Mouse (Mus musculus) mouse trophoblast stem cell (cell line): ENCODE data around the gene Actn4.
"Not testable (repeated sequence)": the region's sequence is repeated elsewhere in the genome, so short reads cannot be mapped to it uniquely, and the experiment has no call there.

Experiments used
- in situ Hi-C, 2 experiments: fragments of 300-500 bp; cut with MseI, MboI; formaldehyde crosslinking; loops; 2 replicates in 1 of 2; 3 replicates in 1 of 2; pipeline ENCODE4 v1.15.1; 2025

The Actn4 gene

GRCm38 (mm10) chr7:28969672-28970394, 7.7 kb upstream of the Actn4 start:
- in situ Hi-C loops: no loop called here

DNA sequence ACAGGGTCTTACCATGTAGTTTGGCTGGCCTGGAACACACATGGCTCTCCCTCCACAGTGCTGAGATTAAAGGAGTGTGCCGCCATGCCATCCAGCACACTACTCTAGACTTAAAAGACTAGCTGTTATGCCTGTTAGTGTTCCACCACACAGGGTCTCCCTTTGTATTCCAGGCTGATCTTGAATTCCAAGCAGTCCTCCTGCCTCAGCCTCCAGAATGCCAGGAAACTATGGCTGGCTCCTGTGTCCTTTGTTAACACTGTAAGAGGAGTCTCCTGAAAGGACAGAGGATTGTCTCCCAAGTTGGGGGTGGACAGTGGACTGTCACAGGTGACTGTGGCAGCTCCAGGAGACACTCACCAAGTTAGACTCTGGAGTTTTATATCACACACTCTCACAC, 7.1 kb upstream of the Actn4 start:
- in situ Hi-C loops: no loop called here

DNA sequence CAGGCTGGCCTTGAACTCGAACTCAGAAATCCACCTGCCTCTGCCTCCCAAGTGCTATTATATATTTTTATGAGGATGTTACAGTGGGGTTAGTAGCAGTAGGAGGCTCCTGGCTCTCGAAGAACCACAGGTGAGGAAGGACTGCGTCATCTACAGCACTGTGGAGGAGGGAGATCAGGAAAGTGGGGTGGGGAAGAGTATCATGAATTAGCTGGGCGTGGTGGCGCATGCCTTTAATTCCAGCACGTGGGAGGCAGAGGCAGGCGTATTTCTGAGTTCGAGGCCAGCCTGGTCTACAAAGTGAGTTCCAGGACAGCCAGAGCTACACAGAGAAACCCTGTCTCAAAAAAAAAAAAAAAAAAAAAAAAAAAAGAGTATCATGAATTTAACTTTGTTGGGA, 6.0 kb upstream of the Actn4 start:
- in situ Hi-C loops: not testable (repeated sequence)

DNA sequence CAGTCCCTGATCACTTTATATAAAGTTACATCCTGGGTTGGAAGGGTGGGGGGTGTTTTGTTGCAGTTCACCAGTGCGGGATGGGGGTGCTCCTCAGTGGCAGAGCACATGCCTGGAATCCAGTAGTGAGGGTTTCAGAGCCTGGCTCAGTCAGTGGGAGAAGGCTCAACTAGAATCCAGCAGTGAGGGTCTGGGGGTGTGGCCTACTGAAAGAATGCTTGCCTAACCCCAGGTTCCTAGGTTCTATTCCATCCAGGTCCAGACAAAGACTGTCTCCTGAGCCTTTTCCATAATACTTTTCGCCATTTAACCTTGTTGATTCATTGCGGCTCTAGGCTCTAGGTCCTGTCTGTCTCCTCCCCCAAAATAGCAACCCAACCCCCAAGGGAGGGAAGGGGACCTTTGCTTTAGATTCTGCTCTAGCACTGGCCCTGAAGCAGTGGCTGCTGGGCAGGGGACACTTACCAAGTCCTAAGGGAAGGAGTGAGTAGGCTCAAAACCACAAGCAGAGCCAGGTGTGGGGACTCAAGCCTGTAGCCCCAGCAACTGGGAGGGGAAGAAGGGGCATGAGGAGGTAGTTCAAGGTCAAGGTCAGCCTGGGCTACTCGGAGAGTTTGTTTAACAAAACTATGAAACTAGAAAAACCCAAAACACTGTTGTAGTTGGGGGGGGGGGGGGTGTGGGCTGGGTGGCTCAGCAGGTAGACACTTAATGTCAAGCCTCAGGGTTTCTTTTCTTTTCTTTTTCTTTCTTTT, 4.8 kb upstream of the Actn4 start:
- in situ Hi-C loops: no loop called here

DNA sequence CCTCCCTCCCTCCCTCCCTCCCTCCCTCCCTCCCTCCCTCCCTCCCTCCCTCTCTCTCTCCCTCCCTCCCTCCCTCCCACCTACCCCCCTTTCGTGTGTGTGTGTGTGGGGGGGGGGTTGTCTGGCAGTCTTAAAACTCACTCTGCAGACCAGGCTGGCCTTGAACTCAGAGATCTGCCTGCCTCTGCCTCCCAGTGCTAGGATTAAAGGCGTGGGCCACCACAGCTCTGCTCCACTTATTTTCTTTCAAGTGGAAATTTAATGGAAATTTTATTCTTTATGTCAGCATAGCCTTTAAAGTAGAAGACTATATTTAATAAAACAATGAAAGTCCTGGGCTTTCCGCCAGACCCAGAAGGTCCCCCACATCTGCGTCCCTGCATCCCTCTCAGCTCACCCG, 4.0 kb upstream of the Actn4 start:
- in situ Hi-C loops: no loop called here

- in situ Hi-C loops: no loop called here
Measured at GRCm38 (mm10) chr7:28965346-28965840, 3.3 kb upstream of the Actn4 start.

DNA sequence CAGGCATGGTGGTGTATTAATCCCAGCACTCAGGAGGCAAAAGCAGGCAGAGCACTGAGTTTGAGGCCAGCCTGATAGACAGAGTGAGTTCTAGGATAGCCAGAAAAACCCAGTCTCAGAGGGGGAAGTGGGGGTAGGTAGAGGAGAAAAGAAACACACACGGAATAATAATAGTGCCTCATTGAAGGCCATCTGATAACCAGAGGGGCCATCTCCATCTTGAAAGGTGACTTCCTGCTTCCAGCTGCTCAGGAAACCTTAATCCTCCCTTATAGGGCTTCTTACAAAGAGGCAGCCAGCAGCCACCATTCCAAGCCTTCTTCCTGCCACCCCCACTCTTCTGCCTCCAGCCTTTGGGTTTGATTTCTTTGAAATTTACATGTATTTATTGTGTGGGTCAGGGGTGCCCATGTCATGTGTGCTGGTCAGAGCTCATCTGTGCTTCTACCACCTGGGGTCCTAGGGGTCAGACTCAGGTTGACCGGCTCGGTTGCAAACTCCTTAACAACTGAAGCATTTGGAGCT, 1.3 kb upstream of the Actn4 start:
- in situ Hi-C loops: no loop called here

GRCm38 (mm10) chr7:28961584-28961926, 585 bp downstream of the Actn4 start:
- in situ Hi-C loops: no loop called here

DNA sequence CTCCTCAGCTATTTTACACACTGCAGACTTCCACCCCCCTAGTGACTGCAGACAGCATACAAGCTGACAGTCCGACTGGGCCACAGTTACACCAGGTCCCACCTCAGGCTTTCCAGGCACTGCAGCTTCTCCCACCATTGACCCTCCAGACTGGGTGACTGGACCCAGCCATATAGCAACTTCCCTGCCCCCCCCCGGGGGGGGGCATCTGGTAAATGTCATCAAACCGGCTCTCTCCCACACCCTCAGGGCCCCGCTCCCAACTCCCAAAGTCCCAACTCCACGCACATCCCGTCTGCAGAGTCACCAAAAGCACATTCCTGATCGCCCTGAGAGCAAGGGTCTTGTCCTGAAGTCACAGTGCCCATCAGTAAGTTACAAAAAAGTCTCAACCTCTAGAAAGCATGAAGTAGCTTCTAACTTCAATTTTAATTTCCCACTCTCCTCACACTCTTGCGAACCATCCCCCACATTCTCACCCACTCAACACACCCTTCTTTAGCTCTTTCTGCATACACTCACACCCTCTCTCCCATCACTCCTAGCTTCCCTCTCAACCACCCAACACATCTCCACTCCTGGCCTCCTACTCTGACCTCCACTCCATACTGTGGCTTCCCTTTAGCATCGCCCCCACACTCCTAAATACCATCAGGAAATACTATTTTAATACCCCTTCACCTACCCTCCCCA, 1.6 kb downstream of the Actn4 start:
- in situ Hi-C loops: no loop called here

- in situ Hi-C loops: no loop called here
Measured at GRCm38 (mm10) chr7:28959505-28960045, 2.6 kb downstream of the Actn4 start.

DNA sequence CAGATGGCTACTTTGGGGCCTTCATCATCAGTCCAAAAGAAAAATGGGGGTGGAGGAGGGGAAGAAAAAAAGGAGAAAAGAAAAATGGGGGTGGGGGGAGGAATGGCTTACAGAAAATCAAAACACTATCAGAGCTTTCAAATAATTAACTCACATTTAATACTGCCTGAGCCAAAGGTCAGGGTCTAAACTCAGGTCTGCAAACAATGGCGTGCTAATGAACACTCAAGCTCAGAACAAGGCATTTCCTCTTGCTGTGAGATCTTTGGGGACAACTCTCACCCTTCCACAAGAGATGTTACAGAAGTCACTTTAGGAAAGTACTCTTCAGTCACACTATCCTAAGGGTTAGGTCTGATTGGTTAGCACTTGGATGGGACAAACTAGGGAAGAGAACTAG, 3.4 kb downstream of the Actn4 start:
- in situ Hi-C loops: no loop called here

- in situ Hi-C loops: no loop called here
Measured at GRCm38 (mm10) chr7:28957997-28958725, 4.0 kb downstream of the Actn4 start.

DNA sequence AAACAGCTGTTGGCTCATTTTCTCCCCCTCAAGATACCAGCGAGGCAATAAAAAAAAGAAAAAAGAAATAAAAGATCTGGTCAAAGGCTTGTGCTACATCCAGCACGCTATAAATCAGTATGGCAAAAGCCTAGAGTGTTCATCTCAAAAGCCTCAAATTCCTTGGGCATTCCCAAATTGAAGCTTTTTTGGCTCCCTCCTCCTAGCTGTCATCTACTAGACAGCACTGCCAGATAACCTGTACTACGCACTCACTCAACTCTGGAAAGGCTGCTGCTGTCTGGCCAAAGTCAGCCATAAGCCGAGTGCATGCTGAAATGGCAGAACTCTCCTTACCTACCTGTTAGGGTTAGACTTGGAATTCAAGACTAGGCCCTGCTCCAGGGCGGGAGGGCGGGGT, 4.9 kb downstream of the Actn4 start:
- in situ Hi-C loops: no loop called here

- in situ Hi-C loops: no loop called here
Measured at GRCm38 (mm10) chr7:28956270-28956669, 5.9 kb downstream of the Actn4 start.

GRCm38 (mm10) chr7:28955295-28955897, 6.7 kb downstream of the Actn4 start:
- in situ Hi-C loops: no loop called here

DNA sequence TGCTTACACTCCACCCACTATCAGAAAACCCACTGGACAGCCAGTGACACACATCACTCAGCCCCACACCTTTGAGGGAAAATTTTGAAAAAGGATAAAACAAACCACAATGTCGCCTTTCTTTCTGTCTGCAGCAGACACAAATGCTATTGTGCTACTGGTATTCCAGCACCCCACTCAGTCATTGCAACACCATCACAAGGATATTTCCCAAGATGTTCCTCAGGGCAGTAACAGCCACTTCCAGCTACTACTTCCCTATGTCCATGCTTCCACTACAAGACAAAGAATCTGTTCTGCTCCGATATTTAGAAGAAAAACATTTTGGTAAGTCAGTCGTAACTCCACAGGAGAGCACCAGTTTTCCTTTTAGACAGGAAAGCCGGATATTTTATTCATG, 7.4 kb downstream of the Actn4 start:
- in situ Hi-C loops: no loop called here

DNA sequence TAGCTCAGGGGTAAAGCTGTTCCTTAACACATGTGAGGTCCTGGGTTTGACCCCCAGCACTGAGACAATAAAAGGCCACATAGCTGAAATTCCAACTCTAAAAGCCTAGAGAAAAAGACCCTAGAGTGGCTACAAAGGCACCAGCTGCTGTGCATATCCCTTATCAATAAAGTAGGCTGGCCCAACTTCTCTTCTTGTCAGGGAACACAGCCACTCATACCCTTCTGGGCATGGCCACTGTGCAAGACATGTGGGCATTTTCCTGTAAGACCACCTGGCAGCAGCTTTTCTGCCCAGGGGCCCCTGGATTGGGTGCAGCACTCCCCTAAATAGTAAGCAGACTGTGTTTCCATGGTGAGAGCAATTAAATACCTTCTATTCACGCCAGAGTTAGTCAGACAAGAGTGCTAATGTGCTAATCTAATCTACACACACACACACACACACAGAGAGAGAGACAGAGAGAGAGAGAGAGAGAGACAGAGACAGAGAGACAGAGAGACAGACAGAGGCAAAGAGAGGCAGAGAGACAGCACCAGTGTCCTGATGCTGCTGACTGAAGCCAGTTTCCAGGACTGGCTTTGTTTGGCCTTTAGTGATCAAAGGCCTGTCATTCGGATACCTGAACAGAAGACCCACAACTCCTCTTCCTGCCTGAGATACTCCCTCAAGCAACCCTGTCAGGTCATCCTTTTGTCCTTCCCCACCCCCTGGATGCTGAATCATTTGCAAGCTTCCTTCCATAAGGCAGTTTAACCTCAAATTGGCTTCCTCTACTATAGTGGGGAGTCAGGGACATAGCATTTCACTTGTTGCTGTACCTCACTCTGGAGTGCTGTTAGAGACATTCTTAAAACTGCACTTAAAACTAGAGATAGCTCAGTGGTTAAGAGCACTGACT, 8.4 kb downstream of the Actn4 start:
- in situ Hi-C loops: no loop called here

DNA sequence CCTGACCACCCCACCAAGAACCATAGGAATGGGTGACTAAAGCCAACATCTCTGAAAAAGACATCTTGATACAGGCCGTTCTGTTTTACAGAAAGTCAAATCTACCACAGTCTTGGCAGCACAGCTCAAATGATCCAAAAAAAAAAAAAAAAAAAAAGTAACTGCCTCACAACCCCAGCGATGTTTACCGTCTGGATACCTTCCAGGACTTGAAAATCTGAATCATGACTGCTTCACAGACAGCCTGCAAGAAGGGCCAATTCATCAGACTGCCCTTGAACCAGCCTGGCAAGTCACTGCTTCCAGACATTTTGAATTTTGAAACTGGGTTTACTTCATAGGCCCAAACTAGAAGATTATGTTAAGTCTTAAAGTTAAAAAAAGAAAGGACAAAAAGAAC, 9.4 kb downstream of the Actn4 start:
- in situ Hi-C loops: no loop called here

- in situ Hi-C loops: no loop called here
Measured at GRCm38 (mm10) chr7:28951764-28952163, 10.4 kb downstream of the Actn4 start.
